Mouse (Mus musculus): ENCODE measurements around the gene Trpc7.

Trpc7 gene

DNA sequence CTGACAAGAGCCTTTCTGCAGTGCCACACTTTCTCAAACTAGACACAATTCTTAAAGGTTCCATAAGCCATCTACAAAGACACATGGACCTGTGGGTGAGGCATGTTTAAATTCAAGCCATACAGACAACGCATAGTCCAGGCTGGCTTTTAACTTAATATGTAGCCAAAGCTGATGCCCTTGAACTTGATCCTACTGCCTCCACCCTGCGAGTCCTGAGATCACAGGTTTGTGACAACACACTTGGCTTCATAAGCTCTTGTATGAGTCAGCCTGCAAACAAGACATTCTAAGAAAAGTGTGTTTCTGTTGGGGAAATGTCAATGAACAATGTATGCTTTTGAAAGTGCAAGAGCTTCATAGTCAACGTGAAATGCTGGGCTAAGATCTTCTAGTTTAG, 102.9 kb downstream of the Trpc7 start:
- no peak for DNase-seq (ENCODE audit: low read depth, low spot score)

DNA sequence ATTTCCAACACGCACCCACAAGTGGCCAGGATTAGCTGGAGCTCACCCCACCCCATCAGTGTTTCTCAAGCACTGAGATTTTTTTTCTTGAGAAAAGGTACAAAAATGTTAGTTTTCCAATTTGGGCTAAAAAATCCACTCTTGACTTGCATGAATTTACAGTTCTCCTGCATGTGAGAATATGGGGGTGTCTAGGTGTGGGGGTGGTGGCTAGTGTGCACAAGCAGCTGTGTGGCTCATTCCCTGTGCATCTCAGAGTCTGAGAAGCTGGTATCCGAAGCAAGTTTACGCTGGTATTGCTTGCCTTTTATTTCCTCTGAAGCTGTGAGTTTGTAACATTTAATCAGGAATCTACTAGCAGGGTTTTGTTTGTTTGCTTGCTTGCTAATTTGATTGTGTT, 105.1 kb downstream of the Trpc7 start:
- peak; percentile 63 for DNase-seq (ENCODE audit: low read depth, low spot score)

- peak; percentile 86 for DNase-seq (ENCODE audit: low read depth, low spot score)
These were observed 113.2 kb downstream of the Trpc7 start for GRCm38 (mm10) chr13:56782621-56783020.

DNA sequence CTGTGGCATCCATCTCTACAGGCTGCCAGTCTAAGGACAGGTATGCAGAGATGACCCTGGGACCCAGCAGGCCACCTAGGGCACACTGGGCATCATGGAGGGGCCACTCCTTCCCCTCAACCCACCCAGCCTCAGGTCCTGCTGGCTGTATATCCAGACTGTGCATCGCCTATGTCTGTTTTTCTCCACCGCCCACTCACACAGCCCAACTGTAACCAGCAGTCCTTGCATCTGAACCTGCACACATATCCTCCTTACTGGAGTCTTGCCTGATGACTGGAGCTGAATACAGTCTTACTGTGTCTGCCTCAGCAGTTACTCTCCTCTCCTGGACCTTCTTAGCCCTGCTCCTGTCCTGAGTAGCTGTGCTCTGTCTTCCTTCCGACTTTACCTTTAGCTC, 114.1 kb downstream of the Trpc7 start:
- peak; percentile 58 for DNase-seq (ENCODE audit: low read depth, low spot score)

DNA sequence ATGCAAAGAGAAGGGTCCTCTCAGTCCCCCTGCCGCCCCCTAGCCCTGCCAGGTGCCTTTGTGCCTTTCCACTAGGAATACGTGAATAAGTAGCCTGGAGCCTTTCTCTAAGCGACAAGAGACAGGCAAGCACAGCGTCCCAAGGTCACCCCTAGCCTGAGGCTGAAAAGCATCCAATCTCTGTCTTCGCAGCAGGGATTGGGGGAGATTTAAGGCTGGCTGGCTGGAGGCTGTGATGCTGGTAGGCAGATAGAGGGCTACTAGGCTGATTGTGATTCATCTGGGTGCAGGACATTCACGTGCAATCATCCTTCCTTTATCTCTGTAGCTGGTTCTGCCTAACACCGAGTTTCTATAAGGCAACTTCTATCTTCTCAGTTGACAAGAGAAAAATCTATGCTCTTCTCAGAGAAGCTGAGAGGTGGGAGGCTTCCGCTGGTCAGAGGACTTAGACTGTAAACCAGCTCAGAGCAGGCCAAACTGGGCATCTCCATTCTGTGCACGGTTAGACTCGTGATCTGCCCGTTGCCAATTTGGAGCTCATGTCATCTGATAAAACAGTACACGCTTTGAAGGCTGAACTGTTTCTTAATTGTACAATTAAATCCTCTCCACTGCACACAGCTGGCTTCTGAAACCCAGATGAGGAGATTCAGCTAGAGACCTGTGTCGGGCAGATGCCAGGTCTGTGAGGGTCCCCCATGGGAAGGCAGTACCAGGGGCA, 114.9 kb downstream of the Trpc7 start:
- peak; percentile 48 for DNase-seq (ENCODE audit: low read depth, low spot score)

- no peak for DNase-seq (ENCODE audit: low read depth, low spot score)
These were observed 121.5 kb downstream of the Trpc7 start for GRCm38 (mm10) chr13:56774304-56774703.

DNA sequence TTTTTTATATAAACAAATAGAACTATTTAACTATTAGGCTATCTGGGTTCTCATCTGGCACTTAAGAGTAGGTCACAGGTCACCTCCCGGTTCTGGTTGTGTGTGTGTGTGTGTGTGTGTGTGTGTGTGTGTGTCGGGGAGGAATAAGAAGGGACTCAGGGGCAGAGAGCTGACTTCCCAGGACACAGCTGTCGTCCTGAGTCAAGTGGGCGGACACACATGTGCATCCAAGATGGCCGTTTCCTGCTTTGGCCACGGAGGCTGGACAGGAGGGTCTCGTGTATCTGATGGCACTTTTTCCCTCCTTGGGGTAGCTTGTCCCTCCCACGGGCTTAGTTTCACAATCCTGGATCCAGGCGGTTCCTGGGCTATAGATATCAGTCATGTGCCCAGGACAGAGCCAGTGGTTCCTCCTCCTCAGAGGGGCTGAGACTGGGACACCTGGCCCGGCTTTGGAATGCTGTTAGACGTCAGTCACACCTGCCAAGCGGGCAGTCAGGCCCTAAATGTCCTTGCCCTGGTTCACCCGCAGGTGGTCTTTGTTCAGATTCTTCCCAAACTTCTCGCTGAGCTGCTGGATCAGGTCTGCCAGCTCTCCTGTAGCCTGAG, 122.4 kb downstream of the Trpc7 start:
- DNase-seq (ENCODE audit: low read depth, low spot score): no peak

- DNase-seq (ENCODE audit: low read depth, low spot score): no peak
These were observed 123.2 kb downstream of the Trpc7 start for GRCm38 (mm10) chr13:56772592-56772991.

- no peak for DNase-seq (ENCODE audit: low read depth, low spot score)
These were observed 125.0 kb downstream of the Trpc7 start for GRCm38 (mm10) chr13:56770786-56771185.

- no peak for DNase-seq (ENCODE audit: low read depth, low spot score)
These were observed 125.6 kb downstream of the Trpc7 start for GRCm38 (mm10) chr13:56770136-56770578.

DNA sequence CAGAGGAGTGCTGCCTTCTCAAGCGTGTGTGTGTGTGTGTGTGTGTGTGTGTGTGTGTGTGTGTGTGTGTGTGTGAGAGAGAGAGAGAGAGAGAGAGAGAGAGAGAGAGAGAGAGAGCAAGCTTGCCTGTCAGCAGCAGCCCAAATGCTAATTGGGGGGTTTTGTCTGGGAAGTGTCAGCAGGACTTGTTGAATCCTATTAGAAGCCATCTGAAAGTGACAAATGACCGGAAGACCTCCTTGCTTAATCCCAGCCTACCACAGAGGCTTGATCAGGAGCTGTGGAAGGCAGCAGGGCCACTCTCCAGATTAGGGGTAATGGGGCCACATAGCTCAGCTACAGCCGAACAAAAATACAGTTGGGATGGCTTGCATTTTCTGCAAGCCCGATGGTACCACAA, 126.4 kb downstream of the Trpc7 start:
- DNase-seq (ENCODE audit: low read depth, low spot score): no peak

DNA sequence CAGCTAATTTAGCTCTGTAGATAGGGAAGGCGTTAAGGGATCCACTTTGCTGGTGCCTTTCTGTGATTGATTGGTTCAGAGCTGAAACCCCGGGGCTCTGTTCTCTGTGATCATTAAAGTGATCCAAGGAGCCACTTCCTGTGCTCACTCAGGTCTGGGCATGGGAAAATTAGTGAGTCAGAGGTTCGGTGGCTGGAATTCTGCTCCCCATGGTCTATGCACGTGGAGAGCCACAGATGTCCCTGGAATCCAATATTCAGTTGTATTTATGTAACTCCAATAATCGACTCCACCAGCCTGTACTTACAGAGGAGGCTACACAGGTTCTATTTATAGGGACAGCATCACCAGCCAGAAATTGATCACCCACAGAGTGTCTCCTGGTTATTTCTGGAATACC, 129.6 kb downstream of the Trpc7 start:
- DNase-seq (ENCODE audit: low read depth, low spot score): no peak

DNA sequence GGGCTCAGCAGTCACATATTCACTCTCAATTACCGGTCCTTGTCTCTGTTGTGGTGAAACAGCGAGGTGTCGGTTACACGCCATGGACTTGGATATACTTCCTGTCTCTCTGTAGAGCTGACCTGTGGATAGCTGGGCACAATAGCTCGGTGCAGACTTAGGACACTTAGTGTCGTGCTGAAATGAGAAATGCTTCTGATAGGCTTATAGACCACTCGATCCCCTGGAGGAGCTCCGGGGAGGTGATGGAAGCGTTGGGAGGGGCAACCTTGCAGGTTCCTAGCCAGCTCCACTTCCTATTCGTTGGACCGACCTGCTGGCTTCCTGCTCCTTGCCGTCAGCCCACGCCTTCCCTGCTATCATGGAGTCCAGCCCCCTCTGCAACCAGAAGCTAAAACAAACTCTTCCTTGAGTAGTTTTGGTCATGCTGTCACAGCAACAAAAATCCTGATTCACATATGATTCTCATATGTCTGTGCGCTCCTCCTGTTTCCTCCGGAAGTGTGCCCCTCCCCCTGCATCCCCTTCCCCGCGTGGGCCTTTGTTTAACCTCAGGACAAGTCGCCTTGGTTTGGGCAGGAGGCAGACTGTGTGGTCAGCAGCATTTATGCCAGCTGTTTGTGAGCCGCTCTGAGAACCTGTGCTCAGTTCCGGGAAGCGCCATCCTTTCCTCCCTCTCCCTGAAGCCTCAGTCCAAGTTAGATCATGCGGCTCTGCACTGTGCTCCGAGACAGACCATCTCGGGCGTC, 130.3 kb downstream of the Trpc7 start:
- no peak for DNase-seq (ENCODE audit: low read depth, low spot score)

DNA sequence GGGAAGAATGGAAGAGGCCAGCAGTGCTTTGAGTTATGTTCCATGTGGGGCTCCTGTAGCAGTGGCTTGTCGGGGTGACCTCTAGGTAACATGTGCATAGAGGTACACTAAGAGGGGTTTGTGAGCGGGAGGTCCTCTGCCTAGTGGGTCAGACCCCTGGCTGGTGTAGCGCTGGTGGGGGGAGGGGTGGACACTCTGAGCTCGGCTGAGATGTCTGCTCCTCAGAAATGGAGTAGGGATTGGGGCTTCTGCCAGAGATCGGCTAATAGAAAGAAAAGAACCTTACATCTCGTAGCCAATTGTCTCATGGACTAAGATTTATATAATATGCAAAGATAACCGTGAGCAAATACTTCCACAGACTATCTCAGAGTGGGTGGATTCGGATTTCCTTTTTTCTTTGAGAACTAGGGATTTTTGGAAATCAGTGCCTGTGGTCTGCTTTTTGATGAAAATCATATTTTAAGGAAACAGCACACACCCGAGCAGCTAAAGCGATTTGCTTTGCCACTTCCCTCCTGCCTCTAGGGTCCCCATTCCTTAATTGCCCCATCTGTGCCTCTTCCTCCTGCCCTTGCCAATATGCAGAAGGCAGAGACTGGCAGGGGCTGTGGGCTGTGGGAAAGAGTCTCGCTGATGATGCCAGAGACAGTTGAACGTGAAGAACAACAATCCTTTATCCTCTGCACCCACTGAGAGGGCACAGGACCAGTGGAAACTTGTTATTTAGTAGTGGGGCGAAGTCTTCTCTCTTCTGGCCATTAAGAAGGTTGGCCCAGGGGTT, 133.2 kb downstream of the Trpc7 start:
- no peak for DNase-seq (ENCODE audit: low read depth, low spot score)

DNA sequence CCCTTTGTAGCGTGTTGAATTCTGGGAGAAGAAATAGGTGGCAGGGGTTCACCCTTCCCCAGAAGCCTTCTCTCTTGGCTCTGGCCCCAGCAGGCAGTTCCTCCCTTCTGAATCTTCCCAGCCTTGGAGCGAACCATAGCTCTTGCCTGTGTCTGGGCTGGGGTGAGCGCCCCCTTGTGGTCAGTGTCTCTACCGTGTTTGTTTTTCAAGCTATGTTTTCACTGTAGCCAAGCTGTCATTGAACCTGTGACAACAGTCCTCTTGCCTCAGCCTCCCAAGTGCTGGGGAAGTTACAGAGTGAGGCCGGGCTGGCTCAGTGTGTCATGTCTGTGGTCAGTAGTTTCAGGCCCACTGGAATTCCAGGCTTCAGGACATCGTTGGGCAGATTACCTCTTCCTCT, 137.3 kb downstream of the Trpc7 start:
- no peak for DNase-seq (ENCODE audit: low read depth, low spot score)

DNA sequence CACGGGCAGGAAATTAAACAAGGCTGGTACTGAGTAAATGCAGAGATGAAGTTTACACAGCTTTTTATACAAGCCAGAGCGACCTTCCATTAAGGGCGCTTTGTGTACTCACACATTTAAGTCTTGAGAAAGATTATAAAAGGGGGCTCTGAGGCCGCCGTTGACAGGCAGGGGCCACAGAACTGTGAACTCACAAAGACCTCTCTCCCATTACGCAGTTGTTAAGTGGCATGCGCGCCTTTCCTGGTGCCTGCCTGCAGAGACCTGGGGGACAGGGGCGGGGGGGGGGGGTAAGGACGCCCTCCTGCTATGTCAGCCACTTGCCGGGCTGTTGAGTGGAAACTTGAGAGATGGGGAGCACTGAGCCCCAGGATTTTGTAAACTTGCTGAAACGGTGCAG, 138.6 kb downstream of the Trpc7 start:
- no peak for DNase-seq (ENCODE audit: low read depth, low spot score)

- no peak for DNase-seq (ENCODE audit: low read depth, low spot score)
These were observed 139.9 kb downstream of the Trpc7 start for GRCm38 (mm10) chr13:56755871-56756270.

DNA sequence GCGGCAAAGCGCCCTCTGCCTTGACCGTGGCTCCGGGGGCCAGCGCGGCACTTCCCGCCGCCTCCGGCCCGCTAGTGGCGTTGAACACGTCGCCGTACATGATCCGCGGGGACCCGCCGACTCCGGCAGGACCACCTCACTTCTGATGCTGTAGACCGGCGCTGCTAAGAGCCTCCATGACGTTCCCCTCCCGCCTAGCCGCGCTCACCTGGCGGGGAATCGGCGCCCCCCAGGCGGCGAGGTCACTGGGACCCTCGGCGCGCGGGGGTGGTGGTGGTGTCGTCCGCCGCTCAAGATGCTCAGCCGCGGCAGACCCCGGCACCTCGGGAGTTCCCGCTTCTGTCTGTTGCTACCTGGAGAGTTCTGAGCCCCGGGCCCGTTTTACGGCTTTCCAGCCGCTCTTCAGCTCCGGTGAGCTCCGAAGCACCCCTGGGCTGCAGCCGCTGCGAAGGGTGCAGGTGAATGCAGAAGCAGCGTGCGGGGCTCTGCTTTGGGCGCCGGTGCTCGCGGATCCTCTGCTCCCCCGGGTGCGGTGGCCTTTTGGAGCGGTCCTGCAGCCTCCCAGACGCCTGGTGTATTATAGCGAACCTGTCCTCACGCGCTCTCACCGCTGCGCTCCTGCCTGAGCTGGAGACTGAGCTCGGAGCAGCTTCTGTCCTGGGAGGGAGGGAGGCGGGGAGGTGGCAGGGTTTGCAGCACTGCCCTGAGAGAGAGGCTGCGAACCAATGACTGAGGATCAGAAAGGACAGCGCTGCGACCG, 142.4 kb downstream of the Trpc7 start, which contains the start of gene Gm45623:
TSS of gene Gm45623 (minus strand) at position 636 of the 760 bp plus-strand sequence.
- DNase-seq (ENCODE audit: low read depth, low spot score): no peak

GRCm38 (mm10) chr13:56752474-56753191, 143.2 kb downstream of the Trpc7 start:
- DNase-seq (ENCODE audit: low read depth, low spot score): no peak

DNA sequence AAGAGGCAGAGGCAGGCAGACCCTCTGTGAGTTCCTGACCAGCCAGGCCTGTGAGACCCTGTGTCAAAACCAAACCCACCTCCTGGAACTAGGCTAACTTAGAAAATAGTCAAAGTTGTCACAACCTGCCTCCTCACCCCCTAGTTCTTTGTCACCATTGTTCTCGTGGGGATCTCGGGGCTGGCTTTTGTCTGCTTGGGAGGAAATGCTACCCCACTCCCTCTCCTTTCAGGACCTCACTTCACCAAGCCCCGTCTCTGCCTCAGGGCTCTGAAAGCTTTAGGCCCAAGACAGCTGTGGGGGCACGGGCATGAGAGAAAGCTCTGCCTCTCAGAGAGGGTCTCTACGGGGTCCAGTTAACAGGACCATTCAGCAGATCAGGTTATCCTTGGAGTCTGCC, 144.0 kb downstream of the Trpc7 start:
- DNase-seq (ENCODE audit: low read depth, low spot score): no peak
